Mouse (Mus musculus): ENCODE data around the gene Kncn.

The Kncn gene

GRCm38 (mm10) chr4:115884022-115884421 is at the start of gene Kncn:
TSS of gene Kncn (plus strand) at chr4:115884400.
- no peak for DNase-seq (ENCODE audit: low spot score)

DNA sequence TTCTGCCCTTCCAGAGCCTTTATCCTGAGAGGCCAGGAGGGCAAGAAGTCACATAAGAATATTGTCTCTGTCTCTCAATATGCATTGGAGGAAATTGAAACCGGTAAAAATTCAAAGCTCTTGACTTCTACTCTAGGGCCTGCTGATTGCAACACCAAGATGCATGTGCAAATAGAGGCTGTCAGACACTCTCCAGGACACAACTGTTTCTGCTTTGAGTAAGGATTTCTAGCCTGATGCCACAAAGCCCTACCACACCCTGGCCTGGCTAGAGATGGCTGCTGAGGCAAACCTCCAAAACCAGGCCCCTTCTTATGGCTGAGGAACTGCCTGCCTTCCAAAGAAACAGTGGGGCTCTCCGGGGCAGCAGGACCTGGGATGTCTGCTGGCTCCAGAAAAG is 48.6 kb upstream of the Kncn start:
- no peak for DNase-seq (ENCODE audit: low spot score)

GRCm38 (mm10) chr4:115838196-115838595 is 46.0 kb upstream of the Kncn start:
- no peak for DNase-seq (ENCODE audit: low spot score)

- DNase-seq (ENCODE audit: low spot score) = peak; percentile 93
These were observed 45.2 kb upstream of the Kncn start, which contains the start of gene Mknk1 for GRCm38 (mm10) chr4:115838696-115839641. TSS of gene Mknk1 (plus strand) at chr4:115839198.

GRCm38 (mm10) chr4:115839956-115840355 is 44.2 kb upstream of the Kncn start:
- DNase-seq (ENCODE audit: low spot score) = no peak

GRCm38 (mm10) chr4:115840842-115841241 is 43.4 kb upstream of the Kncn start:
- no peak for DNase-seq (ENCODE audit: low spot score)

- DNase-seq (ENCODE audit: low spot score) = no peak
These were observed 37.5 kb upstream of the Kncn start for GRCm38 (mm10) chr4:115846656-115847055.

- DNase-seq (ENCODE audit: low spot score) = no peak
These were observed 36.8 kb upstream of the Kncn start for GRCm38 (mm10) chr4:115847377-115847776.

GRCm38 (mm10) chr4:115848083-115848482 is 36.1 kb upstream of the Kncn start:
- no peak for DNase-seq (ENCODE audit: low spot score)

- no peak for DNase-seq (ENCODE audit: low spot score)
These were observed 35.1 kb upstream of the Kncn start for GRCm38 (mm10) chr4:115848990-115849677.

- no peak for DNase-seq (ENCODE audit: low spot score)
These were observed 34.1 kb upstream of the Kncn start for GRCm38 (mm10) chr4:115850111-115850510.

DNA sequence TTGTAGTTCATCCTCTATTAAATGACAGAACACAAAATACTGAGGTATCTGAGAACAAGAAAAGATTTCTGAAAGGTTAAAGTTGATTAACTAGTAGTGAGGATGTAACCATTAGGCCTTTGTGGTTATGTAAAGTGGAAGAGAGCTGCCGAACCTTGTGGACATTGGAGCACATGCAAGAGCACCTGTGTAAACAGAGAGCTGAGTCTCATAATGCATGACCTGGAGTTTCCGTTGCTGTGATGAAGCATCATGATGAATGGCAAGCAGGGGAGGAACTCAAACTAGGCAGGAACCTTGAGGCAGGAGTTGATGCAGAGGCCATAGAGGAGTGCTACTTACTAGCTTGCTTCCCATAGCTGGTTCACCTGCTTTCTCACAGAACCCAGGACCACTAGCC is 33.6 kb upstream of the Kncn start:
- DNase-seq (ENCODE audit: low spot score) = no peak

DNA sequence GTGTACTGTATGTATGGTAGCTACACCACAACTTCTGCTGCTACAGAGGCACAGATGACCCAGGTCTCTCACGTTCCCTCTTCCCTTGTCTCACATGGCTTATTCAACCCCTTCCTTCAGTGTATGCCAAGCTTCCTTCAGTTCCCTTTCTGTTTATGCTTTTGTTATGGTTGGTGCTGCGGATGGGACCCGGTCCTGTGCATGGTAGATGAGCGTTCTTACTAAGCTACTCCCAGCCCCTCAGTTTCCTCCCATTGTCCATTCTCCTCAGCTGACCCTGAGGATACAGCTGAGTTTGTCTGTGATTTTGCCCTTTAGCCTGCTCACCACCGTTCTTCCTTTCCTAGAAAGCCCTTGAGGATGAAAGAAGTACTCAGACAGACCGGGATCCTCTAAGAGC is 32.6 kb upstream of the Kncn start:
- no peak for DNase-seq (ENCODE audit: low spot score)

DNA sequence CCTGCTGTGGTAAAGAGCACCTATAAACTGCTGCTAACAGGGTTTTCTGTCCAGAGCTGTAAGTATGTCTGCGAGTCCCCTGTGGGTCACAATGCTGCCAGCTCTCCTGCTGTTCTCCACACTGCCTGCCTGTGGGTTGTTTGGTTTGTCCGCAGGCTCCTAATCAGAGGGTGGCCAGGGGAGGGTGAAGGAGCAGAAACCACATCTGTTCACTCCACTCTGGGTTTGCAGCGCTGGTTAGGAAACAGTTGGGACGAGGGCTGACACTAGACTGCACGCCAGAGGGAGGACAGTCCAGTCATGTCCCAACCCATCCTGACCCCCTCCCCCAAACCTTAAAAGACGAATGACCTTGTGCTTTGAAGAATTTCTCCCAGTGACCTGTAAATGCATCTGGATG is 29.1 kb upstream of the Kncn start:
- DNase-seq (ENCODE audit: low spot score) = no peak

- no peak for DNase-seq (ENCODE audit: low spot score)
These were observed 28.6 kb upstream of the Kncn start for GRCm38 (mm10) chr4:115855609-115856008.

DNA sequence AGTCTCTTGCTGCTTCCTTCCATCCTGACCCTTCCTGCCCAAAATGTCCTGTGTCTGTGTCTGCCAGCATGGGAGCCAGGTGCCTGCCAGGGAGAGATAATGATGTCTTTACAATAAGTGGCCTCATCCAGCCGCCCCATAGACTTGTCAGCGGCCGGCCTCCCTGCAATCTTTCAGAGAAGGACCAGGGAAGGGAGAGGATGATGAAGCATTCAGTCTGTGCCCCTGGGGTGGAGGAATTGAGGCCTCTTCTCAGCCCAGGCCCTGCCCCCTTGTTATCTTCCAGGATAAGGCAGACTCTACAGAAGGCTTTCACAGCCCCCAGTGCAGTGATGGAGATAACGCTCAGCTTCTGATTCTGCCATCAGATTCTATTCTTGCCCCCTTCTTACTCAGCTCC is 27.9 kb upstream of the Kncn start:
- DNase-seq (ENCODE audit: low spot score) = no peak

DNA sequence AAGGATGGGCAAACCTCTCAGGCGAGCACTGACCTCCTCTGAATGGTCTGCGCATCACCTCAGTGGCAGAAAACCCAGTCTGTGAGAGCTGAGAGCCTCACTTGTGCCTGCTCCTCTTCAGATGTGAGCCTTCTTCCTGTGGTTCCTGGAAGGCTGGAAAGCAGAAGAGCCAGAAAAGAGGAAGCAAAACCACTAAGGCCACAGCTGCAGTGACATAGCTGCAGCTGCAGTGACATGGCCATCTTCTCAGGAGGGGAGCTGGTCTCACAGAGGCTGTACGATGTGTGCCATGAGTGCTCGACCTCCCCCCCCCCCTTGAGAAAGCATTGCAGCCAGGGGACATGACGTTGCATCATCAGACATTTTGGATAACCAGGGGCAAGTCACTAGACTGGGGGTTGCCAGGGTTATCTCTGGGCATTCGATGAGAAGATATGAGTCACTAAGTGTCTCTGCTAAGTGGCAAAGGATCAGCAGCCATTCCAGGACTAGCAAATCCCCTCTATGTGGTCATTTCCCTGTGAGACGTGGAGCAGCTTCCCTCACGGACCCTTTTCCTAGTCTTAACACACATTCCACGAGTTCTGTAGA is 26.8 kb upstream of the Kncn start:
- no peak for DNase-seq (ENCODE audit: low spot score)

DNA sequence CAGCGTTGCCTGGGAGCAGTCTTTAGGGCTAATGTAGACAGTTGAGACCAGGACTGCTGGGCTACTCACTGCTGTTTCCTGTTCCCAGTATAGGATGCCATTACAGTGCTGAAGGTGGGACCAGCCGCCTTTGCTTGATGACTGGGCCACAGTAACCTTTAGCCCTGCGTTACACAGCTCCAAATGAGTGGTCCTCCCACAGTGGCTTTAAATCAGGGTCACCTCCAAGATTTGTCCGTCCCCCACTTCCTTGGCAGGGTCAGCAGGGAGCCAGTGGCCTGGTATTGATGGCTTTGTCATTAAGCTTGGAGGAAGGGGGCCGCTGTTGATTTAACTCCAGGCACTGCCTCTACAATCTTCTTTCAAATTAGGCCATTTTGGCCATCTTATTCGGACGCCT is 20.8 kb upstream of the Kncn start:
- no peak for DNase-seq (ENCODE audit: low spot score)

- no peak for DNase-seq (ENCODE audit: low spot score)
These were observed 20.3 kb upstream of the Kncn start for GRCm38 (mm10) chr4:115863880-115864279.

DNA sequence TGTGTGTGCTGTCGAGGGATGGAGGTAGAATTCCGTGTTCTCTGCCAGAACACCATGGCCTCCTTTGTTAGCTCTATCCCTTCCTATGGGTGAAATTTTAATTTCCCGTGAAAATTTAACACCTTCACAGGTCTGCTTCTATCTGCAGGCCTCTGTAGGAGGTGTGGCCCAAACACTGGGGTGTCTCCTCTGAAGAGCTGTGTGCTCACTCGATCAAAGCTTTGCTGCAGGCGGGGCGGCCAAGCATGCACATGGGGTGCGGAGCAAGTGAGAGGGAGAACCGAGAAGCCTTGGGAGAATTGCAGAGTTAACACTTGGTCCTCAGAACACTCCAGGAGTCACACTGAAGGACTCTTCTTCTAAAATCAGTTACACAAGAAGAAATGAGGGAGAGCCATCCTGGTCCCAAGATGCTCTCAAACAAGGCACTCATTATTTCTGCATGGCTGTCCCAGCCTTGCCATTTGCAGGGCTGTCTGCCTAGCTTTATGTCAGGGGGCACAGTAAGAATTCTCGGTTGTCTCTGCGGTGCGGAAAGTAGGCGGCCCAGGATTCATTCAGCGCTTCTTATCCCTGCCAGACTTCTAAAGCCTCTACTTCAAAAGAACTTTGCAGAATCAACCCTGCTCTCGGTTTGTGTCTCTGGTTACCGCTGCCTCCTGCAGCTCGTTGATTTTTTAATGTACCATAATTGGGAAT is 14.5 kb upstream of the Kncn start:
- DNase-seq (ENCODE audit: low spot score) = no peak

- no peak for DNase-seq (ENCODE audit: low spot score)
These were observed 11.0 kb upstream of the Kncn start for GRCm38 (mm10) chr4:115873231-115873630.

DNA sequence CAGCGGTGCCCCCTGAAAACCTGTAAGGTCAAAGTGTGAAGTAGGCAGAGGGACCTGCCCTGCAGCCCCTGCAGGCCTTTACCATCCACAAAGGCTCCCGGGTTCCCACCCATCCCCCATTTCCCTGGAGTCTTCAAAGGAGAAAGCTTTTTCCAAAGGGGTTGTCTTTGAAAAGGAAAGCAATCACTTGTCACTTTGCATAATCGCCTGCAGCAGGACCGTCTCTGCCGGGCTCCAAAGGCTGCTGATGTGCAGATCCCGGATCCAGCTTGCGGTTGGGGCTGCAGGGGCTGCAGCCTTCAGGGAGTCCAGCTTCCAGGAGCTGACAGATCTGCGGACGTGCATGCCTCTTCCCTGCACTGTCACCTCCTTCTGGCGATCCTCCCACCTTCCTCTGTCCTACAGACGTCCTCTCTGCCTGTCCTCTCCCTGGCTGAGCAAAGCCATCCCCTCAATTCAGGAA is 6.0 kb upstream of the Kncn start:
- no peak for DNase-seq (ENCODE audit: low spot score)

All from urinary bladder, postnatal 14 days (tissue).